Mouse (Mus musculus): ENCODE data around the gene Slx4ip.

Gene Slx4ip

DNA sequence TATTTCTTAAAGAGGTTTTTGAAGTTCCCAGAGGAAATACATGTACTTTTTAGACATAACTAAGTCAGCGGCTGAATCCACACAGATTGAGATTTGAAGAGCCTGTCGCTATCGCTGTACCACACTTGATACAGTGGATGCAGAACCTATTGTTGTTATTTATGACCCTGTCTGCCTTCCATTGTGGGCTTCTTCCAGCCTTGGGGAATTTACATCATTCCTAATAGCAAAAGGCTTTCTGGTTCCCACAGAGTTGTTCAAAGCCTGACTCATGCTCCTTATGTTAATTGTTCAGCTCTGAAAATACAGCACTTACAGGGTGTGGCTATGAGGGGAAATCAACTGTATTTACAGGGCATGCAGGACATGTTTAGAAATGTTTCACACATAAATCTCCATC is 173.5 kb downstream of the Slx4ip start:
- no peak for DNase-seq (ENCODE audit: low read depth)

DNA sequence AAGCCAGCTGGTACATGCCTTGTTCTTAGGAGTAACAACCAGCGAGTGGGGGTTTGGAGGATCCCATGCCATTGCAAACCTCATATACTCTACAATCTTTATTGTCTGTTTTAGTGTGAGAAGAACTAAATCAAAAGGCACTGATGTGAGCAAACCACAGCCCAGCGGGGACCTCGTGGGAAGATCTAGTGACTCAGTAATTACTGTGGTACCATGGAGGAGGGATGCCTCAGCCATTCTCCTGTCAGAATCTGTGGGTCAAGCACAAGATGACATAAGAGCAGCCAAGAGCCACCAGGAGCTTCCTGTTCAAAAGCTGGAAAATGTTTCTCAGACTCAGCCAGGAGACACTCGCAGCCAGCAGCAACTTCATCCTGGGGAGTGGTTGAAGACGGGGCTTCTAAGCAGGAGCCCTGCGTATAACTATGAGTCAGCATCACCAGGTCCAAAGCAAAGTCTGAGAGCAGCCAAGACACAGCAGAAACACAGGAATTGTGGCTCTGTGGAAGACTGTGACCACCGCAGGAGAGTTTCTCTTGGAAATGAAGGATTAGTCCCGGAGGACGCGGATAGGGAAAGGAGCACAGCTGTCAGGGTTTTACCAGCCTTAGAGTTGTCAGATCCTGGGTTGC is 176.6 kb downstream of the Slx4ip start:
- peak; percentile 78 for DNase-seq (ENCODE audit: low read depth)

DNA sequence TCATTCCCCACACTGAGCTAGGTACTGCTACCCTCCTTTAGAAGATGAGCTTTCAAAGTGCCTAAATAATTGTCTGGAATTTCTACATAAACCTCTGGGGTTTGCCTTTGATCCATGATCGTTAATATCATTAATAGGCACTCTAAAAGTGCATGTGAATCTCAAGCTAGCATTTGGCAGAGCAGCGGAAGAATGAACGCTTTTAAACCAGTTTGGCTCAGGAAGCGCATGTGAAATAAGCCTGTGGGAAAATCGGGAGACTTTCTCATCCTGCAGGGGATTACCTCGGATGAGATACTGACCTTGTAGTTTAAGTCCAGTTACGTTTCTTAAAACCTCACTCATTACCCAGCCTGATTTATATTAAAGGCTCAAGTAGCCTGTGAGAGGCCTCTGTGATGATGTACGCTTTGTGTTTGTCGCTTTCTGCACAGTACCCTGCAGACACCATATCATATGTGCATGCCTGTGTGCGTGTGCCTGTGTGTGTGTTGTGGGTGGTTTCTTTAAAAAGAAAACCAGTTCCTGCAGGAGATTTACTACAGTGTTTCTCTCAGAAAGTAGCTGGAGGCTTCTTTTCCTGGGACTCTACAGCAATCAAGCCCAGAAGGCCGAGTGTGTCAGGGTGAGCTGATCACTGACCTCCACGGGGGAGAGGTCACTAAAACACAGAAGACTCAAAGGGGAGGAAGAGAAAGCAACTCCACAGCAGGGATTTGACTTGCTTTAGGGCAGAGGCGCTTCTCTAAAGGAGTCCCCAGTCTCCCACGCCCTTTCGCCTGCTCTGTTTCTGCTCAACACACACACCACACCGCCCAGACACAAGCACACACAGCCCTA is 182.7 kb downstream of the Slx4ip start:
- DNase-seq (ENCODE audit: low read depth), result no peak

DNA sequence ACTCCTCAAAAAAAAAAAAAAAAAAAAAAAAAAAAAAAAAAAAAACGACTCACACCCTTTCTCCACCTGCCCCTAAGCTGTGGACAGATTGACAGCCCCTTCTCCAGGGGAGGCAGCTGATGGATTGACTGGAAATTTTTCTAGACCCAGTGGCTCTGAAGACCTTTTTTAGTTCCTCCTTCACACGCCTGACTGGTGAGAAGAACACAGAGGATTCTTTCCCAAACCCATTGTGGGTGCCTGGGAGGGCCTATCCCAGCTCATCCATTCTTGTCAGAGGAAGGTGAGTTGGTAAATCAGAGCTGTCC is 183.2 kb downstream of the Slx4ip start:
- DNase-seq (ENCODE audit: low read depth), result no peak

DNA sequence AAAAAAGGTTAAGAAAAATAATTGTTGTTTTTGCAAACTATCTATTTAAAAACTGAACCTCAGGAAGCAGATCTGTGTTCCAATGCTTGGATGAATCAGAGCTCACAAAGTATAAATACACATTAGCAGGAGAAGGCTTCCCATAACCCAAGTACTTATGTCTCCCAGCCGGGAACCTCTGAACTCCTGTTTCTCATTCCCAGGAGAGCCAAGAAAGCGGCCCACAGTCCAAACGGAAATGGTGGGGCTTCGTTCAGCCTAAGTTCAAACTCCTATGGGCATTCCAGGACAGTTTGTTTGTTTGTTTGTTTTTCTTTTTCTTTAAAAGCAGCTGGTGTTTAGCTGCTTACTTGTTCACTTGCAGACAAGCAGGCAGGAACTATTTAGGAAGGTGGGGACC is 187.8 kb downstream of the Slx4ip start:
- DNase-seq (ENCODE audit: low read depth), result no peak

DNA sequence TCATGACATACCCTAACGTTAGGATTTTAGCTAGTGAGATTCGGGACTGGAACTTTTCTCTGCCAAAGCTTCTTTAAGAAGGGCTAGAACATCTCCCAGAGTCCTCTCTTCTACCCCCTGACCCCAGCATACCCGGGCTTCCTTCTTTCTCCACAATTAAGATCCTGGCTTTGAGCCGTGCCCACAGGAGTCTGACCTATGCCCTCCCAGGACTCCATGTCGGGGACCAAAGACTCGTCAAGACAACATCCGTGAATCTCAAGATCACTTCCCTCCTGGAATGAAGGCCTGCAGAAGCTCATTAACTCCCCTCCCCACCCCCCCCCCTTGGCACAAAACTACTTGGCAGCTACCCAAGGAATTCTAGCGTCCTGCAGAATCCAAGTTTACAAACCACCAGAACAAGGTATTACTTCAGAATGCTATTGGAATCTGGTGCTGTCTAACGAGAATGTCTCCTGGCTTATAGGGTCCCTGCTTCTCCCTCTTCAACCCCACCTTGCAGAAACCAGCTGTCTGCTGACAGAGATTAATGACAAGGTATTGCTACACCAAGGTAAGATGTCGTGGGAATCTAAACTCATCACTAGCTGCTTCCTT is 188.8 kb downstream of the Slx4ip start:
- DNase-seq (ENCODE audit: low read depth), result peak; percentile 40

DNA sequence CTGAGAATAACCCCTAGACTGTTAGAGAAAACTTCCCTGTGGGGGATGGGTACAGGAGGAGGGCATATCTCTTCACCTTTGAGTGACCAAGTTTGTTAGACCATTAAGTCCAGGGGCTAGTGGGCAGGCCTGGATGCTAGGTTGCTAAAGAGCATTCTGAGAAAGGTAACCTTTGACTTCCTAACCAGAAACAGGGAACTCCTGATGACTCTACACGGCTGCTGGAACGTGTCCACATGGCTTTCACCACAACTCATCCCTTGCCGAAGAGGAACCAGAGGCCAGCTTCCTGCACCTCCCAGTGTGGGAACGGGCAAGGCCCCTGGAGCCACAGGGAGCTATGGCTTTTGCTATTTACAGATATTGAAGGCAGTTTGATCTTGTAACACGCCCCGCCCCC is 189.4 kb downstream of the Slx4ip start:
- peak; percentile 57 for DNase-seq (ENCODE audit: low read depth)

DNA sequence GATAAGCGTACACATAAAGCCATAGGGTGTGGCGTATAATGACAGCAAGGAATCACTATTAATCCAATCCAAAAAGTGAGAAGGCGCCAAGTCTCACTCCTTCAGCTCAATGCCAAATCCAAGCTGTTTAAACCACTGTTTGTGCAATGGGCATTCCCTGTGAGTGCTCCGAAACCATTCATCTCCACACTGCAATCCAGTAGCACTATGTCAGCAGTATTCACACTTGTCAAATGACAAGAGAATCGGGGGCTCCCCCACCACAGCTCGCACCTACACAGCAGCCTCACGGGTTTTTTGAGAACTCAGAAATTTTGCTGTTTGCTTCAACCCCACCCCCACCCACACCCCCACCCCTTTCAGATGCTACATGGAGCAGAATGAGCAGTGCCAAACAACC is 190.0 kb downstream of the Slx4ip start:
- no peak for DNase-seq (ENCODE audit: low read depth)

DNA sequence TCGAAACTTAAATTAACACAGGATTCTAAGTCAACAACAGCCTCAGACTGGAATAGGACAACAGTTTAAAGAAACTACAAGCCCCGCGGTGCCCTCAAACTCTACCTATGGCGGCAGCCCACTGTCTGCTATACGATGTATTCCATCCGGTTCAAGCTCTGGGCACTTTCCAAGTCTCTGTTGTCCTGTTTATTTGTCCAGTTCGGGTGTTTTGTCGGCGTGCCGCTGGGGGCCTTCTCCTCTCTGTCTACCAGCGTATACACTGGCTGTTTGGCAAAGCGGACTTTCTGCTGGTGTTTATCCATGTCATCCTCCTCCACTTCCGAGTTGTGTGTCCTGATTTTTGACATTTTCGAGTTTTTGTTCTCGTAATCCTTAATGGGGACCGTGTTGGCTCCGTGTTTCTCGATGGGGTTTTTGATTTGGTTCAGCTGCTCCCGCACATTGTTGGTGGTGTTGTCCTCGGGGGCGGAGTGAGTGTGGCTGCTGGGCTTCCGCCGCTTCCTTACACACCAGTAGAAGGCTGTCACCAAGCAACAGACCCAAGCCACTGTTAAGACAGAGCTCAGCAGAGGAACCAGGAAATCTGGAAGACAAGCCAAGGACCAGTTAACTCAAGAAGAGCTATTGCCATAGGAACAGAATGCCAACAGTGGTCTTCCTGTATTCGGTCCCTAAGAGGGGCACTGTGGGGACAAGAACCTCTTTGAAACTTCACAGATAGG is 192.0 kb downstream of the Slx4ip start:
- no peak for DNase-seq (ENCODE audit: low read depth)

DNA sequence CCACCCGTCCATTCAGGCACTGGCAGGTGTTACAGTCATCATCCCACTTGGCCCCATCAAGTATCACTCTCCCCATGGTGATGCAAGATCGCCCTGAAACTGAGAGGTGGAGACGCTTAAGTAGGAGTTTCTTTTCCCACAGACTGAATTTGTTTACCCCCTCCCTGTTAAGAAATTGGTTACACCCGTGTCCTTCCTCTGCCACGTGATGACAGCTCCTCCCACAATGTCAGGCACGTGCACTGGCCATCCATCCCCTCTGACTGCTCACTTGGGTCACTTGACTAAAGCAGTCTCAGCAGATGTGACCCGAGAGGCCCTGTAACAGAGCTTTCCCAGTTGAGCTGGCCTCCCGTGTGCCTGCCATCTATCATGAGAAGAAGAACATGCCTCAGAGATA is 194.2 kb downstream of the Slx4ip start:
- DNase-seq (ENCODE audit: low read depth), result no peak

DNA sequence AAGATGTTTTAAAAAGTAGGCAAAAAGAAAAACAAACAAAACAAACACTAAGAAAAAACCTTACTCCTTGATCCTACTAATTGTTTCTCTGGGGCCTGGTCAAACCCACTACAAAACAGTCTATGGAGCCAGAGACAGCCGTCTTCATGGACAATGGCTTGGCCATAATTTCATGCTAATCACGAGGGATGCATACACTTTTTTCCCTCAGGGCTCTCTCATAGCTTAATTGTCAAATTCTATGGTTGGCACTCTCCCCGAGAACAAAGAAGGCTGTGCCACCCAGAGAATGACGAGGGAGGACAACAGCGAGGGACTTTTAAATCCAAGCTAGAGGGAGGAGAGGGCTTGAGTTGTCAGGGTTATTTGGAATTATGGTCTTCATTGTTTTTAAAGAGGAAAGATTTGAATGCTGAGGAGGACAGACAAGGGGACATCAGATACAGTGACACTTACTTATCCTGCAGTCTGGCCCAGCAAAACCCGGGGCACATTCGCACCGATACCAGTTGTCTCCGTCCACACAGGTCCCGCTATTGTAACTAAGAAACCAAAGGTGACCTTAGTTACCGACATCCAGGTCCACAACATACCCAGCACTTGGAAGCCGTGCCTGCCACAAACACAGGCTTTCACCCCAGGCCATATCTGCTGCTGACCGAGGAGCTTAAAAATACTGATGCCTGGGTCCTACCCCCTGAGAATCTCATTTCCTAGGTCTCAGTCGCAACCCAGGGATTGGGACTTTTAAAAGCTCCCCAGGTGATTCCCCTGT is 195.8 kb downstream of the Slx4ip start:
- DNase-seq (ENCODE audit: low read depth), result no peak

DNA sequence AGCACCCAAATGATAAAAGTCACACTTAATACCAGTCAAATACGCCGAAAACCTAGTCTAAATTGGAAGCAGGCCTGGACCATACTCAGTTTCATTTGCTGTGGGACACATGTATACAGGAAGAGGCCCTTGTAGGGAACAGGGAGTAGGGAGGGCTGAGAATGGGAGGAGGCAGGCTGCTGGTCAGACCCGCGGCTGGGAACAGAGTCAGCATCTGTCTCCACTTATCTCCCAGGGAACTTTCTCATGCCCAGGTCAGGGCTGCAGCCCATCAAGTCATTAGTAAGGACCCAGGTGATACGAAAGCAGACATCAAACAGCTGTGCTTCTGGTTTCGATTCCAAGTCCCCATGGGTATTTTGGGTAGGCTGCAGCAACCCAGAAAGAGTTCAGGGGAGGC is 196.7 kb downstream of the Slx4ip start:
- no peak for DNase-seq (ENCODE audit: low read depth)

DNA sequence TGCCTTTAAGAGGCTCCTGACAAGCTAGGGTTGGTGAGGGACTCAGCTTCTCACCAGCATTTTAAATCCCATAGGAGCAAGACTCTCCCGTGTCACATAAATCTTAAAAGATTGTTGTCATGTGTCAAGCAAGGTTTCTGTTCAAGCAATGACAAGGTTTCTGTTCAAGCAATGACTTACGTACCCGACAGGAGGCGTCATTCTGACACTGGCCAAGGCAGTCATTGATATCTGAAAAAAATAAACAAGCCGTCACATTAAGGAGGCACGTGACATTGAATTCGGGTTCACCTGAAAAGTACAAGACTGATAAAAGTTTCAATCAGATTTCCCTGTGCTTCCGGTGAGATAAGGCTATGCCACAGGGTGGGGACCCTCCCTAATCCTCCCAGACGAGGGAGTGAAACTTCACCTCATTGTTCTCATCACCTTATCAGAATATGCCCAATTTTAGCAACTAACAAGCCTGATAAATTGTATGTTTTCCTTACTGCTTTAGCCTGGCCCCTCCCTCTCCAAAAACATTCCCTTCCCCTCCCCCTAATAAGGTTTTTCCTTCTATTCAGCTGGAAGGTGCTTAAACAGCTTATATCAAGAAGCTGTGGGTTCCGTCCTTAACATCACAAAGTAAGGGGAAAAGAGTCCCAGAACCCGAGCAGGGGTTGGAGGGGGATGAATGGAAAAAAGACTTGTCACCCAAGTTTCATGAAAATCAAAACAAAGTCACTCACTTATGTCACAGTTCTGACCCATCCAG is 200.9 kb downstream of the Slx4ip start:
- no peak for DNase-seq (ENCODE audit: low read depth)

DNA sequence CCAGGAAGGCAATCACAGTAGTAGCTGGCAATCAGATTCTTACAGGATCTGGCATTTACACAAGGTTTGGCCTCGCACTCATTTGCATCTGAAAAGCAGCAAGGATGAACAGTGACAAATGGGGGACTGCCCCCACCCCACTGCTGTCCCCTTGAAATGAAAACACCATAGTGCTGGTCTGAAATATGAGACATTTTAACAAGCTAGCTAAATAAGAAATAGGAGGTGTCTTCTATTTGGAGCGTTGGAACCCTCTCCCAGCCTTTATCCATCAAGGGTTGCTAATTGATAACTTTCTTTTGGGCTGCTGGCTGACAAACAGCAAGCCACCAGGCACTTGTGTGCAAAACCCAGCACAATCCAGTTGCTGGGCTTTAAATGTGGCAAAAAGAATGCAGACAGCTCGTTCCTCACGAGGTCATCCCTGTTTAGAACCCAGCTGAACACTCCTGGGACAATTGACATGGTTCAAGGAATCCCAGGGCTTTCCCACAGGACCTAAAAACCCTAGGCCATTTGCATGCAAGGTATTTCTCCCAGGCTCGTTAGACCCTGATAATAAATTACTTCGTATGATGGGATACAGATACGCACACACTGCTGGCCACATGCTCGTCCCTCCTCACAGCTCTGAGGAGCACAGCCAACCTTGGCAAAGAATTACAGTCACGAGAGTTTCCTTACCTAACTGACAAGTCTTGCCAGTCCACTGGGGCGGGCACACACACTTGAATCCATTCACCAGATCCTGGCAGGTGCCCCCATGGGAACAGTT is 201.7 kb downstream of the Slx4ip start:
- no peak for DNase-seq (ENCODE audit: low read depth)

DNA sequence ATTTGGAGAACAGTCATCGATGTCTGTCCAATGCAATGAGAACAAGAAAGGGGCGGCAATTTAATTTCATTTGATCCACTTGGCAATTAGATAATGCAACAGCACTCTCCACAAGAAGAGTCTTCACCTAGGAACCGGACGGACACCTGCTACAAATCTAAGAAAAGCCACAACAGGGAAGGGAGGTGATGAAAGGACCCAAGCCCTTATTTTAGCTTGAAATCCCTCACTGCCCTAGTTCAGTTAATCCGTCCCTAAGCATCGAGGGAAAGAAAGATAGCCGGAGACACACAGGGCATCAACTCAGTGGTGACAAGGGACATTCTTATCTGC is 202.2 kb downstream of the Slx4ip start:
- DNase-seq (ENCODE audit: low read depth), result no peak

DNA sequence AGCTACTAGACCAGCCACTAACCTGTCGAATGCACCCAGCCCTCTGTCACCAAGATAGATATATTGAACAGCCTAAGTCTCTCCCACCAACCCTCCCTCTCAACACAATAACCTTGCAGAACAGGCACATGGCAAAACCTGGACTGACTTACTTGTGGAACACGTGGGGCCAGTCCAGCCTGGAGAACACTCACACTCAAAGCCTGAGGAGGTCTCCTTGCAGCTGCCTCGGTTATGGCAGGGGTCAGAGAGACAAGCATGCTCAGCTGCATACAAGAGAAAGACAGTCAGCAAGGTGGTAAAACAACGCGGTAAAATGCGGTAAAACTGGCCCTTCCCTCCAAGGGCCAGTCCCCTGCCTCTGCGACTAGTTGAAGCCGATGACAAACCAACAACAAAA is 203.3 kb downstream of the Slx4ip start:
- no peak for DNase-seq (ENCODE audit: low read depth)

DNA sequence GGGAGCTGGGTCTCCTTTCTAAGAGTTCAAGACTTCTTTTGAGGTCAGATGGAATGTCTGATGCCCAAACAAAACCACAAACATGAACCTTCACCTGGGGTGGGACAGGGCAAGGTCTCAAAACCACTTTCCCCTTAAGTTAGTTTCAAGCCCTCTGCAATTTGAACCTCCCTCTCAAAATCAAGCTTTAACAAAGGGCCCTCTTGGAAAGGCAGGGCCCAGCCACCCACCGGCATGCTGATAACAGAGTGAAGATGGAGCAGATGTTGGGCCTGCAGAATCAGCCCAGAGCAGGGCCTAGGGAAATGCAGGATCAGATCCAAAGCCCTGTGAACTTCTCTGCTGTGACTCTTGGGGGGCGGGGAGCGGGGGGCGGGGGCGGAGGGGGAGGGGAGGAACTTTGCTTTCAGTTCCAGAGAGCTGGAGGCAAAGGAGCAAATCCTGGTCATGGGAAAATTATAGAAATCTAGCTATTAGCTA is 206.0 kb downstream of the Slx4ip start:
- no peak for DNase-seq (ENCODE audit: low read depth)

DNA sequence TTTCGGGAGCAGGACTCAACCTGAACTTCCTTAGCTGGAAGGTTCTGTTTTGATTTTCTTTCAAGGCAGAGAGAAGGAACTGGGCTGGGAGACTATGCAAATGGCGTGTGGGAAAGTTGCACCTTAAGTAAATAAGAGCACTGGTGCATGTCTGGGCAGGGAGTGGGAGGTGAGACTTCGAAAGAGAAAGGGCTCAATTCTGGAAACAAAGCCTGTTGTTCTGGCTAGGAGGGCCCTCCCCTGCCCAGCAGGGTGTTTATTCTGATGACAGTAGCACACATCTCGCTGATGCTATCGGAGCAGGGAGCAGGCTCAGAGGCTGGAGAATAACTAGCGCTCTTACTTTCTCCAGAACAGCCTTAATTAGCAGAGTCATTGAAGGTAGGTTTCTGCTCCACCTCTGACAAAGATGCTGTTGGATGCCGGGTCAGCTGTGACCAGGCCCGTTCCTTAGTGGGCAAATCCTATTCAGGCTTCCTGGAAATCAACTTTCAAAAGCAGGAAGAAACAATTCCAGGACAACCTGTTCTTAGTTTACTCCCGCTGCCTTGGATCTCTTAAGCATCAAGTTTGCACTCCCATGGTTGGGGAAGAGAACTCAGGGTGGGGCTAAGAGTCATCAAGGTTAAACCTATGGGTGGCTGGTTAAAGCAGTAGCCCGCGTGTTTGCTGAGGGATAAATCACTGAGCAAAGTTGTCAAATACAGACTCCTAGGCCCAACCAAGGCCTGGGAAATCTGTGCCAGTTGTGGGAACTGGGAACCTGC is 207.4 kb downstream of the Slx4ip start:
- DNase-seq (ENCODE audit: low read depth), result no peak

DNA sequence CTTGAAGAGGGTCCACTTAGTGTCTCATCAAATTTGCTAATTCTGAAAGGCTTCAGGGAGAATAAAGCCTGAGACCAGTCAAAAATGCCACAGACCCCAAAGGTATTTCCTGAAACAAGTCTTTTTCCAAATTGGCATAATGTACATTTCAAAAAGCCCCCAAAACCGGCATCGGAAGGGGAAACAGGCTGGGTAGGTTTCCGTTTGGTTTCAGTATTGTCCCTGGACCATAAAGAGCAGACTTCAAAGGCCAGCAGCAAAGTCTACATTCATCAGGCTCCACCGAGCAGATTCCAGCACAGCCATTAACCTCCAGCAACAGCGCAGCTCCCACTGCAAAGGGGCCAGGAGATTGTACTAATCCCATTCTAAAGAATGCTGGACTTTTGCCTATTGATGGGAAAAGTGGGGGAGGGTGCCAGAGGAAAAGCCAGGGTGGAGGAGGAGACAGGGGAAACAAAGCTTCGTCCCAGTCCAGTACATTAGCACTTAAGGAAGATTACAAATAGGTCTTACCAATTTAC is 208.3 kb downstream of the Slx4ip start:
- DNase-seq (ENCODE audit: low read depth), result no peak

DNA sequence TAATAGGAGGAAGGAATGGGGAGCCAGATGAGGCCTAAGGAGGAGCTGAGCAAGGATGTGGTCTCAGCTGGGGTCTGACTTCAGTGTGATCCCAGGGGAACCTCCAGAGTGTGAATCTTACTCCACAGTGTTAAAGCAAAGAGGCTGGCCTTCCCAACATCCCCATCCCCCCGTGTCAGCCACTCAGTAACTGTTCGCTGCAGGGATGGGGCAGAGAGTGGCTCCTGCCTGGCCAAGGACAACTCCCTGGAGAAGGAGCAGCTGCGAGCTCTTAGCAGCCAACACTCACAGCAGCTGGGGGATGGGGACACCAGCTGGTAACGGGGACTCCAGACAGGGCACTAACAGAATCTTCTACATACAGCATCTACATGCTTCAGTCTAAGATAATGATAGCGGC is 210.1 kb downstream of the Slx4ip start:
- no peak for DNase-seq (ENCODE audit: low read depth)
